Mouse (Mus musculus) cerebellum, adult 18-20 months (tissue): Measurements from ENCODE around the gene Obscn.

ENCODE experiments used
- DNase-seq, 2 experiments: peaks; one replicate each; pipeline ENCODE4 v3.0.0; 2021

Gene Obscn

GRCm38 (mm10) chr11:59044703-59045330 is 91.4 kb downstream of the Obscn start:
- peak; percentile 10 to 14 for DNase-seq

DNA sequence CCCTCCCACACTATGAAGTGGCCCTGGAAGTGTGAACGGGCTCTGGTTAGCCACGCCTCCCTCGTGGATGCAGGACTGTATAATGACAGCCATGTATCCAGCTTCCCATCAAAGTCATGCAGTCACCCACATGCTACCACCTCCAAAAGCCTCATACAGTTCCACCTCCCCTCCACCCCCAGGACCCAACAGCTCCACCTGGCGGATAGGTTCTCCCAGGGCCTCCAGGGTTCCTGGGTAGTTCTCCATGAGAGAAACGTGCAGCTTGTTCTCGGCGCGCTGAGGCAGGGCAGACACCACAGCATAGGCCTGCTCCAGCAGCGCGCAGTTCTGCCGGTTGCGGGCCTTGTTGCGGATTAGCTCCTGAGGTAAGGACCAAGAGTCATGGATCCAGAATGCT is 107.2 kb downstream of the Obscn start:
- no peak for DNase-seq

DNA sequence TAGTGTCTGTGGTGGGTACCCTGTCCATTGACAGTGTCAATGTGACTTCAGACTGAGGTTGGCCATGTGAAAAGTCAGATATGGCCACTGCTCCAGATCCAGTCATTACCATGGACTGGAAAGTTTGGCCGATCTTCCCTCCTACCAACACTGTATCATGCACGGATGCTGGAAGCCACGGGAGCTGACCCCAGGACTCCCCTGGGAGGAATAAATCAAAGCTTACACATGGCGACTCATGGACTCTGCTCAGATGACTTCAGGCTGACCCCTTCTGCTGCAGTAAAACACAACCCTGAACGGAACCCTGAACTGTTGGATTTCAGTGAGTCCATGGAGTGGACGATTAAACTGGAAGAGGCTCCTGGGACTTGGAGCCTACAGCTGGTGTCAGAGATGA is 109.8 kb downstream of the Obscn start:
- DNase-seq: no peak

DNA sequence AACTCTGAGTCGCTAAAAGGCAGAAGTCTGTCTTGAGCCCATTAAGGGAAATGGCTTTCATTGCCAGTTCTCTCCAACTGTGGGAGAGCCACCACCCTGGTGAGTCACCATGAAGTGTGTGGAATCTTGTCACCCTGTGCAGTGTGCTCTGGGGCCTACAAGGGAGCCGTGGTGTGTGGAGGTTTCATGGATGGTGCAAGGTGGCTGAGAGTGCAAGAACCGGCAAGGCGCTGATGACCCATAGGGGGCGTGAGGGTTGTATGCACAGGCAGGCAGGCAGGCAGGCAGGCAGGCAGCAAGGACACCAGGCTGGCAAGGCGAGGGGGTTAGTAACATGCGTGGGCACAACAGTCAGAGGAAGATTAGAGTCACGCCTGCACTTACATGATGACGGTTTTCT is 121.2 kb downstream of the Obscn start:
- peak; percentile 19 to 26 for DNase-seq

DNA sequence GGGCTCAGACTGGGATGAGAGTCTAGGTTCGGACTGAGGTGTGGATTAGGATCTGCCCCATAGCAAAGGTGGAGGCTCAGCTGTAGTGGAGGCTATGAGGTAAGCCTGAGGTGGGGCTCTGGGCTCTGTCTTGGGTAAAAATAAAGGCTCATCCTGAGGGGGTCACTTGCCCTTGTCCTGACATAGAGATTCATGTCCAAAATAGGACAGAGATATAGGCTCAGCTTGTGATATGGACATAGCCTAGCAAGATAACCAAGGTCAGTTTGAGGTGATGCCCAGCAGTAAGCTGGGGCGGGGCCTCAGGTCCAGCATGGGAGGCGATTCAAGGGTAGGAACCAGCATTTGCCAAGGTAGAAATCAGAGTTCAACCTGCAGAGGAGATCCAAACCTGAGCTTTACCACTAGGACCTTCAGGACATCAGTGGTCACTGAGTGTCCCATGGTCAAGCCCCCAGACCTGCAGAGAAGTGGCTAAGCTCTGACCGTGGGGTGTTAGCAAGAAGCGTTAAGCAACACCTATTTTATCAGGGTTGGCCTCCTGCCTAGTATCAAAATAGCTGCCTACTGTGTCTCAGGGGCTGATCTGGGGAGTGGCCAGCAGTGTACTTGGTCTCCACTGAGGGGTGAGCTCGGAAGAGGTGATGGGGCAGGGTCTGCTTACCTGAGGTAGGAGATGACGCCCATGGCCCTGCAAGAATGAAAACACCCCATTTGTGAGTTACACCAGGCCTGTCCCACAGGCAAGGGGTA is 133.7 kb downstream of the Obscn start:
- no peak for DNase-seq

GRCm38 (mm10) chr11:59000635-59001034 is 135.6 kb downstream of the Obscn start:
- DNase-seq: no peak

- no peak for DNase-seq
Observed at GRCm38 (mm10) chr11:58999830-59000229, 136.4 kb downstream of the Obscn start.

DNA sequence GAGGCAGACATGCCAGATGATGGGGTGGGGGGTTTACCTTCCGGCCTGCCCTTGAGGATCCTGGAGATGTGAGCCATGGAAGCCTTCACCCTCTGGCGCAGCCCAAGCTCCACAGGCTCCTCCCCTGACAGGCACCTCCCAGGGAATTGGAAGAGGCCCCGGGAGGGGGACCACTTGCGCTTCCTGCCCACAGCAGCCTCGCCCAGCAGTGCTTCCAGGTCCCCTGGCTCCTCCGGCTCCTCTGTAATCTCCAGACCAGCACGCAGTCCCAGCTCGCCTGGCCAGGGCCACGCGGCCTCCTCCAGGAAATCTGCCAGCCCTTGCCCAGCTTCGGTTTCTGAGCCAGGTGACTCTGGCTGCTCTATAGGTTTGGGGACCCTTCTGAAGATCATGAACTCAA is 137.0 kb downstream of the Obscn start:
- DNase-seq: no peak

GRCm38 (mm10) chr11:58997541-58997940 is 138.7 kb downstream of the Obscn start:
- no peak for DNase-seq

GRCm38 (mm10) chr11:58995807-58996370 is 140.3 kb downstream of the Obscn start:
- DNase-seq: no peak

DNA sequence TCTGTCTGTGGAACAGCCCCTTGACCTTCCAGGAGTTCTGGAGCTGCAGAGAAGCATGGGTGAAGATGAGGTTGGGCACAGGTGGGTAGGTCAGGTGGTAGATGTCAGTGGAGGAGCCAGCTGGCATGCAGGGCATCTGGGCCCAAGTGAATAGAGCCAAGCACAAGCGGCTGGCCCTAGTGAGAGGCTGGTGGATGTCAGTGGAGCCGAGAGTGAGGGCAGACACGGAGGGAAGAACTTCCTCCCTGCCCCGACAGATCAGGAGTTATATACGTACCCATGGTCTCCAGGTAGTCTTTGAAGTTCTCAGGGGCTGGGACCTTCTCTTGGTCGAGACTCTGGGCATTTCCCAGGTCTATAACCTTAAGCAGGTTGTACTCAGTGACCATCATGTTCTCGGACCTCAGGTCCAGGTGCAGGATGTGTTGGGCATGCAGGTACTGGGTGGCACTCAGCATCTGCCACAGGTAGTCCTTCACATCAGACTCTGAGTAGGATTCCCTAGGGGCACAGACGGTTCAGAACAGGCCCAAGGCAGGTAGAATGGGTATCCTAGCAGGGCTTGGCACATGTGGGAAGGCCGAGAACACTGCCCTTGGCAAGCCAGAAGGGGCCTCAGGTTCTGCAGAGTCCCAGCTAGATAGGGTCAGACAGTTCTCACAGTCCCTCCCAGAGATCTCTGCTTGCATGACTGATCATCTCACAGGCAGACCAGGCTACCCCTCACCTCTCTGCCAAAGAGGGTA is 141.0 kb downstream of the Obscn start:
- no peak for DNase-seq

- peak; percentile 47 to 50 for DNase-seq
Observed at GRCm38 (mm10) chr11:58994337-58994826, 141.8 kb downstream of the Obscn start.

DNA sequence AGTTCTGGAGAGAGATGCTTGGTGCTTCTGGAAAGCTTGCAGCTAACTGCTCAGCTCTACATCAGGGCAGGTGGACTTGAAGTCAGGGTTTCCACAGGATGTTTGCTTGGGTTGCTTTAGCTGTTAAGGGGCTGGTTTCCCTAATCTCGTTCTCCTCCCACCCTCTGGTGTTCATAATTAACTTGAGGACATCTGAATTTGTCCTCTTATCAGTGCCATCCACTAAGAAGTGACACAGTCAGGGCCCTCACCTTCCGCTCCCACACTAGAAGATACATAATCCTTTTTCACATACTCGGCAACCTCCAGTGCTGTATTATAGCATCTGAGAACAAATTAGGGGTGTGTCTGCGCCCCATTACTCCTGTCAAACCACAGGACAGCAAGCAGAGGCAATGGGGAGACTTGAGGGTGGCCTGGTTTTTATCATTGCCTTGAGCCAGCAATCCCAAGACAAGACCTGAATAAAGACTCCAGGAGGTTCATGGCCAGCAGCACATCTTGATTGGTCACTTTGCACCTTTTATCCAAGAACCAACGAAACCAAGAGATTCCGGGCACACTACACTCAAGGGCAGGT is 143.0 kb downstream of the Obscn start:
- no peak for DNase-seq

DNA sequence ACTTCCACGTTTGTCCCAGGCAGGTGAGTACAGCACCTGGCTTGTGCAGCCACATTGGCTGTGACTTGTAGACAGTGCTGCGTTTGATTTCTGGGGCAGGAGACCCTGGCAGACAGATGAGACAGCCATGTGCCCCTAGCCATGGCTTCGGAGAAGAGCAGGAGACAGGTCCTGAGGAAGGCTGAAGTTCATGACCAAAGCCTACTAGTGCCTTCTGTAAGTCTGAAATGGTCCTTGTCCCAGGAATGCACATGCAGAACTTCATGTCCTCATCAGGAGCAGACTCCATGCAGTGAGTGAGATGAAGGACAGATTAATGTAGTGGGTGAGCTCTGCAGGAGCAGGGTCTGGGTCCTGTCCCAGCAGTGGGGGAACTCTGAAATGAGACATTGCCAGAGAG is 144.3 kb downstream of the Obscn start:
- no peak for DNase-seq

DNA sequence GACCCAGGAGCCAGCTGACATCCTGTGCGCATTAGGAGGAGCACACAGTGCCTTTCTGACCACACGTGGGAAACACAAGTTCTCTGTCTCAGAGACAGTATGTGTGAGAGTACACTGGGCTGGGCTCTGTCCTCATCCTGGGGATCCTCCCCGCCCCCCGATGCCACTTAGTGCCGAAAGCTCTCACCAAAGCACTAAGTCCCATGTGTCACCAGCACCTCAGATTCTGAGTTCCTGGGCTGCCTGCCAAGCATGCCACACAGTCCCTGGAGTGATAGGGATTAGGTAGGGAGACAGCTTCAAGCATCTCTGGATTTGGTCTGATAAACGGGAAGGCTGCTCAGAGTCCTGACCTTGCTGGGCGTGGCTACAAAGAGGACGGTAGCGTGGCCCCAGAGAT is 145.4 kb downstream of the Obscn start:
- no peak for DNase-seq

- DNase-seq: no peak
Observed at GRCm38 (mm10) chr11:58990141-58990540, 146.1 kb downstream of the Obscn start.

GRCm38 (mm10) chr11:58989166-58989565 is 147.0 kb downstream of the Obscn start:
- no peak for DNase-seq

DNA sequence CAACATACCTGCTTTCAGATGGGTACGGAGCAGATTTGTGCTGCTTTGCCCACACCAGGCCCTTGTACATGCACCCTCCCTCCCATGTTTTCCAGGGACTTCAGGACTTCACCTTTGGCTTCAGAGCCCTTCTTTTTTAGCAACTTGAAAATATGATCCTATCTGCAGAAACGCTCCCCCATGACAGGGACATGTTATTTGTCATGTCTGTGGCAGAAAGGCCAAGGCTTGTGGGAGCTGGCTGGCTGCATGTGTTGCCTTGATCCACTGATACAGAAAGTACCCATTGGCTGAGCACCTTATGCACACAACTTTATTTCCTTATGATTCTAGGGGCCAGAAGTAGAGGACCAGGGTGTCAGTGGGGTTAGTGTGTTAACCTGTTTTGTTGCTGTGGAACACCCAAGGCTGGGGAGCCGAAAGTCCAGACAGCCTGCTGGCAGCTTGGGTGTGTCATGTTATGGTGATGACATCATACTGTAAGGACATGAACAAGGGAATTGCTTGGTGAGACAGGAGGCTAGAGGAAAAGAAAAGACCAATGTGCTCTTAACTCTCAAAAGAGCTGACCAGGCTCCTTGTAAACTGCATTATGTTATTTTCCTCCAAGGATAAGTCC is 150.8 kb downstream of the Obscn start:
- DNase-seq: no peak

- DNase-seq: no peak
Observed at GRCm38 (mm10) chr11:58984657-58985056, 151.5 kb downstream of the Obscn start.

GRCm38 (mm10) chr11:58983691-58984341 is 152.4 kb downstream of the Obscn start:
- DNase-seq: no peak

DNA sequence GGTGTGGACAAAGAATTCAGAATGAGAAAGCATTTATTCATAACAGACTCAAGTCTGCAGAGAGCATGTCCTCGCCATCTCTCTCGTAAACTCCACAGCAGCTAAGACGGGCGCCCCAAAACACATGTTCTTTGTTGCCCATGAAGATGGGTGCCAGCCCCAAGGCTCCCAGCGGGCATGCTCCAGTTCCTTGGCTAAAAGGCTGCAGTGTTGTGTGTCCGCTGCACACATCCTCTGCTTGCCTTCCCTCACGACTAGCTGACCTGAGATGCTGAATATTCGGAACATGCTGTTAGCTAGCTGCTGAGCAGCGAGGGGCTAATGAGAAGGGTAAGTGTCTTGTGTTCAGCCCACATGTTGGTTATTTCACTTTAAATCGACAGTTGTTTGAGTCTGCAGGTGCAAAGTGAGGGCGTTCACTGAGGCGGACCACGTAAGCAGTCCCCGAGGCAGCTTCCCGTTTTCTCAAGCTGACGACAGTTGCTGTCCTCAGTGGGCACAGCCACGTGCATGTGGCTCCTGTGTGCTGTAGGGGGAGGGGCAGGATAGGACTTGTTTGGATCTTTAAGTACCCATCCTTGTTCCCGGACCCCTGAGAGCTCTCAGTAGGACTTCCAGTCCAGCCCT is 153.6 kb downstream of the Obscn start:
- DNase-seq: no peak
